ENCODE assay signal across 9 mouse cellular contexts in genomic region chr9:44287401-44288075, GRCm38 (mm10). TPM values are rescaled to one million over a fixed set of nuclear protein-coding genes. Genes with fewer than 3 reads are reported as not detected.
DNase-seq lines count a peak whose midpoint lies in the region; ATAC-seq and TF ChIP-seq lines count a peak whose summit lies in the region.
"Had no signal": no experiment of that assay in that cellular context is flagged by ENCODE, and none has a peak within 500 bp of the region (broad histone marks: within the 10 kb centered on the region; RNA-seq: fewer than 3 reads in every experiment).

No protein-coding gene starts in this region.

- under 1% methylated on average over 47 of the region's 47 CpGs for WGBS in embryonic facial prominence, embryonic 10.5 days
- WGBS in hindbrain, embryonic 15.5 days: 0% methylated on average over 47 of the region's 47 CpGs
- 6% methylated on average over 47 of the region's 47 CpGs for WGBS in spleen, adult 2 months

- ATAC-seq in hindbrain, embryonic 15.5 days (ENCODE audit: low FRiP score, low read depth): peak; percentile 49

- TF ChIP-seq POLR2A in spleen, adult 2 months (IDR thresholded peaks at IDR 0.05; ENCODE audit: low read depth, low read length): no peak

- peaks cover 26% of the 10 kb centered on the region for H3K36me3 ChIP-seq in embryonic facial prominence, embryonic 10.5 days (replicated peaks)
- H3K36me3 ChIP-seq in hindbrain, embryonic 15.5 days: peaks cover 10% of the 10 kb centered on the region; the same call in 1 of the 2 replicates
- H3K36me3 ChIP-seq in megakaryocyte, embryonic 14.5 days (replicated peaks; ENCODE audit: low read length): peaks cover 35% of the 10 kb centered on the region
- peaks cover 5% of the 10 kb centered on the region; the same call in 1 of the 2 replicates for H3K36me3 ChIP-seq in spleen, adult 2 months (ENCODE audit: control insufficient read depth, insufficient read depth, low read length)

- peak overlapping the region; percentile 81 for H3K27ac ChIP-seq in embryonic facial prominence, embryonic 10.5 days (replicated peaks)
- peak overlapping the region; percentile 75 for H3K27ac ChIP-seq in hindbrain, embryonic 15.5 days (replicated peaks)
- H3K27ac ChIP-seq in spleen, adult 2 months (ENCODE audit: insufficient read depth, low read length): no peak overlapping the region
- H3K27ac ChIP-seq: macrophage had no signal

- peak overlapping the region; percentile 84 for H3K9ac ChIP-seq in hindbrain, embryonic 15.5 days

- no peaks in the 10 kb centered on the region for H3K9me3 ChIP-seq in embryonic facial prominence, embryonic 10.5 days
- no peaks in the 10 kb centered on the region for H3K9me3 ChIP-seq in hindbrain, embryonic 15.5 days
- H3K9me3 ChIP-seq in megakaryocyte, embryonic 14.5 days: peaks cover 16% of the 10 kb centered on the region

- peak overlapping the region; percentile 81 for H3K4me3 ChIP-seq in embryonic facial prominence, embryonic 10.5 days
- peak overlapping the region; percentile 66 for H3K4me3 ChIP-seq in hindbrain, embryonic 15.5 days
- peak overlapping the region; percentile 89 for H3K4me3 ChIP-seq in megakaryocyte, embryonic 14.5 days (replicated peaks)
- H3K4me3 ChIP-seq in spleen, adult 2 months (ENCODE audit: extremely low read depth, insufficient read depth, insufficient read length): peak overlapping the region; percentile 54

- H3K27me3 ChIP-seq in embryonic facial prominence, embryonic 10.5 days (replicated peaks; ENCODE audit: low read depth, poor library complexity, severe bottlenecking): peaks cover 55% of the 10 kb centered on the region
- H3K27me3 ChIP-seq in hindbrain, embryonic 15.5 days: no peaks in the 10 kb centered on the region
- H3K27me3 ChIP-seq in megakaryocyte, embryonic 14.5 days (replicated peaks): peaks cover 55% of the 10 kb centered on the region
- H3K27me3 ChIP-seq in spleen, adult 2 months (ENCODE audit: control insufficient read depth, insufficient read depth, low read length): peaks cover 23% of the 10 kb centered on the region

- TF ChIP-seq CTCF in spleen, adult 2 months (IDR thresholded peaks at IDR 0.05; ENCODE audit: extremely low read depth, insufficient read depth, insufficient read length, insufficient replicate concordance): no peak

- peaks cover 31% of the 10 kb centered on the region for H3K4me1 ChIP-seq in embryonic facial prominence, embryonic 10.5 days
- H3K4me1 ChIP-seq in hindbrain, embryonic 15.5 days (replicated peaks): peaks cover 29% of the 10 kb centered on the region
- peaks cover 44% of the 10 kb centered on the region for H3K4me1 ChIP-seq in megakaryocyte, embryonic 14.5 days
- H3K4me1 ChIP-seq in spleen, adult 2 months (ENCODE audit: control insufficient read depth, insufficient read depth, insufficient read length): peaks cover 15% of the 10 kb centered on the region

- DNase-seq in kidney, postnatal 10 days: peak; percentile 24
- DNase-seq in kidney, adult 9 months: no peak
- DNase-seq in adrenal gland, postnatal 36 days: peak; percentile 66 to 74
- peak; percentile 59 for DNase-seq in embryonic facial prominence, embryonic 10.5 days (ENCODE audit: low spot score)
- no peak for DNase-seq in spleen, adult 2 months (ENCODE audit: low read depth in 1 of 2, low spot score in 2 of 2)
- DNase-seq in urinary bladder, adult 18-20 months (ENCODE audit: low spot score in 2 of 2): no peak

- H3K4me2 ChIP-seq in hindbrain, embryonic 15.5 days: peak overlapping the region; percentile 79

RNA-seq across cellular contexts. Expression of gene Abcg4, which starts 0.9 kb away (rescaled TPM):
- total RNA-seq in adrenal gland, postnatal 36 days (2021): 10 to 100 TPM; 28.2 to 32.6 TPM
- polyA plus RNA-seq in embryonic facial prominence, embryonic 10.5 days (2016; fragmentation: Nextera tagmentation; extraction: Ambion mirVana): 2.6 and 3.1 TPM in 2 replicates
- polyA plus RNA-seq in hindbrain, embryonic 15.5 days (2015; fragmentation: Nextera tagmentation; extraction: Ambion mirVana): 28.7 and 32.1 TPM in 2 replicates
- 0.19 TPM in 1 of 2 replicates, not detected in the other for polyA plus RNA-seq in megakaryocyte, embryonic 14.5 days (2012; ENCODE audit: insufficient read depth, low replicate concordance)
- polyA plus RNA-seq in spleen, adult 2 months (2012; rRNA removed): 12.3 and 22.3 TPM in 2 replicates
- polyA plus RNA-seq: macrophage had no signal

RNA-seq across cellular contexts. Expression of gene Hinfp, which starts 17.9 kb away (rescaled TPM):
- 10 to 100 TPM; 18.9 to 24.4 TPM for total RNA-seq in adrenal gland, postnatal 36 days (2021)
- 29.6 and 31.4 TPM in 2 replicates for polyA plus RNA-seq in embryonic facial prominence, embryonic 10.5 days (2016; fragmentation: Nextera tagmentation; extraction: Ambion mirVana)
- 25.7 and 28.8 TPM in 2 replicates for polyA plus RNA-seq in hindbrain, embryonic 15.5 days (2015; fragmentation: Nextera tagmentation; extraction: Ambion mirVana)
- polyA plus RNA-seq in megakaryocyte, embryonic 14.5 days (2012; ENCODE audit: insufficient read depth, low replicate concordance): 1.3 and 4.9 TPM in 2 replicates
- 24.7 and 25.2 TPM in 2 replicates for polyA plus RNA-seq in spleen, adult 2 months (2012; rRNA removed)

RNA-seq across cellular contexts. Expression of gene Nlrx1, which starts 19.1 kb away (rescaled TPM):
- 10 to 100 TPM; 14.9 to 32.2 TPM for total RNA-seq in adrenal gland, postnatal 36 days (2021)
- polyA plus RNA-seq in embryonic facial prominence, embryonic 10.5 days (2016; fragmentation: Nextera tagmentation; extraction: Ambion mirVana): 1.9 and 2.4 TPM in 2 replicates
- 4.1 and 5.9 TPM in 2 replicates for polyA plus RNA-seq in hindbrain, embryonic 15.5 days (2015; fragmentation: Nextera tagmentation; extraction: Ambion mirVana)
- polyA plus RNA-seq in megakaryocyte, embryonic 14.5 days (2012; ENCODE audit: insufficient read depth, low replicate concordance): 5.5 and 12.5 TPM in 2 replicates
- 8.4 and 10.7 TPM in 2 replicates for polyA plus RNA-seq in spleen, adult 2 months (2012; rRNA removed)

RNA-seq across cellular contexts. Expression of gene C2cd2l, which starts 32.5 kb away (rescaled TPM):
- total RNA-seq in adrenal gland, postnatal 36 days (2021): 10 to 100 TPM; 37.6 to 50.6 TPM
- polyA plus RNA-seq in embryonic facial prominence, embryonic 10.5 days (2016; fragmentation: Nextera tagmentation; extraction: Ambion mirVana): 6.8 and 7.8 TPM in 2 replicates
- polyA plus RNA-seq in hindbrain, embryonic 15.5 days (2015; fragmentation: Nextera tagmentation; extraction: Ambion mirVana): 28.7 and 29.3 TPM in 2 replicates
- polyA plus RNA-seq in megakaryocyte, embryonic 14.5 days (2012; ENCODE audit: insufficient read depth, low replicate concordance): 44.6 and 94.5 TPM in 2 replicates
- polyA plus RNA-seq in spleen, adult 2 months (2012; rRNA removed): 28.0 and 38.5 TPM in 2 replicates

RNA-seq across cellular contexts. Expression of gene Pdzd3, which starts 36.3 kb away (rescaled TPM):
- not detected for total RNA-seq in adrenal gland, postnatal 36 days (2021)
- polyA plus RNA-seq in embryonic facial prominence, embryonic 10.5 days (2016; fragmentation: Nextera tagmentation; extraction: Ambion mirVana): 0.09 TPM in 1 of 2 replicates, not detected in the other
- 0.39 and 0.87 TPM in 2 replicates for polyA plus RNA-seq in hindbrain, embryonic 15.5 days (2015; fragmentation: Nextera tagmentation; extraction: Ambion mirVana)
- 0.35 TPM in 1 of 2 replicates, not detected in the other for polyA plus RNA-seq in megakaryocyte, embryonic 14.5 days (2012; ENCODE audit: insufficient read depth, low replicate concordance)
- polyA plus RNA-seq in spleen, adult 2 months (2012; rRNA removed): 0.07 and 0.08 TPM in 2 replicates
- polyA plus RNA-seq: macrophage had no signal

Comparison
In these comparisons a context has a peak if more than half of its experiments do, and no peak if none do; other contexts are left out.
1. DNase-seq: peak in kidney, postnatal 10 days (single experiment), adrenal gland, postnatal 36 days (2 of 2) and embryonic facial prominence, embryonic 10.5 days (single experiment); none in kidney, adult 9 months (single experiment), spleen, adult 2 months (0 of 2) and urinary bladder, adult 18-20 months (0 of 2).
2. Peak in every context shown above with its lines, with median percentiles within 50 percentile points of each other: H3K4me3 ChIP-seq.